Mouse (Mus musculus) stomach, embryonic 16.5 days (tissue): ENCODE data around the gene Cdc7. TPM values are rescaled to one million over a fixed set of nuclear protein-coding genes. Genes with fewer than 3 reads are reported as not detected.

ENCODE experiments used
- ATAC-seq: fragments of 200-750 bp; cut with Nextera tagmentation; 2 replicates; pipeline ENCODE4 v1.8.0; 2017; ENCODE audit warnings: moderate number of reproducible peaks, moderate TSS enrichment; ENCODE audit not compliant: insufficient read depth, low FRiP score
- H3K27ac ChIP-seq: fragments of 300-500 bp; sonication (generic); 2 replicates; pipeline ENCODE4 v1.5.1; 2014; ENCODE audit warnings: low read length
- H3K27me3 ChIP-seq: fragments of 300-500 bp; sonication (generic); 2 replicates; pipeline ENCODE4 v1.6.1; 2014; ENCODE audit warnings: low read length, control low read depth, mixed read lengths; ENCODE audit not compliant: control insufficient read depth, insufficient read depth
- H3K36me3 ChIP-seq: fragments of 300-500 bp; sonication (generic); 2 replicates; pipeline ENCODE4 v1.6.1; 2014; ENCODE audit warnings: low read length; ENCODE audit not compliant: control insufficient read depth, insufficient read depth
- H3K4me1 ChIP-seq: fragments of 300-500 bp; sonication (generic); 2 replicates; pipeline ENCODE4 v1.6.1; 2014; ENCODE audit warnings: low read length, control low read depth, mixed read lengths; ENCODE audit not compliant: control insufficient read depth, insufficient read depth
- H3K4me2 ChIP-seq: fragments of 300-500 bp; sonication (generic); 2 replicates; pipeline ENCODE4 v1.6.1; 2014; ENCODE audit warnings: low read depth, low read length, mixed read lengths
- H3K4me3 ChIP-seq: fragments of 300-500 bp; sonication (generic); replicated peaks from 2 replicates; pipeline ENCODE4 v1.5.1; 2014; ENCODE audit warnings: mild to moderate bottlenecking, low read length
- H3K9ac ChIP-seq: fragments of 300-500 bp; sonication (generic); 2 replicates; pipeline ENCODE4 v1.6.1; 2014; ENCODE audit warnings: low read length
- H3K9me3 ChIP-seq: fragments of 300-500 bp; sonication (generic); replicated peaks from 2 replicates; pipeline ENCODE4 v1.6.1; 2016; ENCODE audit warnings: low read length, control low read depth; ENCODE audit not compliant: control insufficient read depth
- WGBS: fragments of 180-500 bp; shearing (Covaris S2); extraction: QIAGEN DNeasy Blood & Tissue Kit; methylation state at CpG from one replicate; pipeline ENCODE4 v1.1.7; 2014; 5-methylcytosine and 5-hydroxymethylcytosine counted together
- polyA plus RNA-seq: library from polyadenylated mRNA; unstranded; fragments of >200 nt; fragmentation: Nextera tagmentation; extraction: Ambion mirVana; gene quantifications from 2 replicates; pipeline ENCODE4 v1.2.1, GENCODE M21; 2015

Gene Cdc7
- polyA plus RNA-seq, 1 experiment from 2014 or later: 42.6 TPM

DNA sequence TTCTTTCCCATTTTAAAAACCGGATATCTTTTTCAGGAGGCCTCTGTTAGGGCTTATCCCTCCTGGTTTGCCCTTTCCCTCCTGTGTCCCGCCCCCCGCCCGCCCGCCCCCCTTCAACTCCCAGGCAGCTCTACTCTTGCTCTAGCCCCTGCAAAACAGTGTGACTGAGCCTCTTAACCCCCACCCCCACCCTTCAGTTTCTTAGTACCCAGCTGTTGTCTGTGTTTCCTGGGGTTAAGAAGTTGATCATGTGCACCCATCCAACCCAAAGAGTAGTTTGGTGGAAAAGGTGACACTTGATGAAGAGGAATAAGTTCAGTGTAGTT is 37.9 kb downstream of the Cdc7 start:
- no peak overlapping the region for H3K4me3 ChIP-seq
- ATAC-seq: peak; percentile 7; the same call in 1 of the 2 replicates
- no peak overlapping the region for H3K9ac ChIP-seq
- WGBS: 39% methylated on average over 5 of the region's 5 CpGs
- no peak overlapping the region for H3K27ac ChIP-seq
- H3K9me3 ChIP-seq: 0 out of 2 replicates have a peak, but pooled peaks cover 5% of the 10 kb centered on the region
- no peaks in the 10 kb centered on the region for H3K36me3 ChIP-seq
- peaks cover 11% of the 10 kb centered on the region; the same call in 1 of the 2 replicates for H3K4me1 ChIP-seq
- H3K27me3 ChIP-seq: no peaks in the 10 kb centered on the region
- no peak overlapping the region for H3K4me2 ChIP-seq

DNA sequence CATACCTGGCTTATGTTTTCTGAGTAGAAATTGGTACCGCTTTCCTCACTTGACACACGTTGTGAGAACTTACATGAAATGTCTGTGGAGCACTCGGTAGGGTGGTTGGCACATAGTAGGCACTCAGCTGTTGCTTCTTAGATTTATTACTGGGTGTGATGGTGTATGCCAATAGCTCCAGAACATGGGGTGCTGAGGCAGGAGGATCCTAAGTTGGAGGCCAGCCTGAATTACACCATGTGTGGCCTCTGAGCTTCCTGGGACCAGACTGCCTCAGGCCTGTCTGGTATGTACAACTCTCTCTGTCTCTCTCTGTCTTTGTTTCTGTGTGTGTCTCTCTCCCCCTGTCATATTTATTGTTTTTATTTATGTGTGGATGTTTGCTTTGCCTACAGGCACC is 45.6 kb downstream of the Cdc7 start:
- no peak overlapping the region for H3K27ac ChIP-seq
- H3K9me3 ChIP-seq: 0 out of 2 replicates have a peak, but pooled peaks cover 5% of the 10 kb centered on the region
- peaks cover 19% of the 10 kb centered on the region for H3K4me1 ChIP-seq
- H3K27me3 ChIP-seq: no peaks in the 10 kb centered on the region
- no peak overlapping the region for H3K9ac ChIP-seq
- H3K36me3 ChIP-seq: no peaks in the 10 kb centered on the region
- H3K4me2 ChIP-seq: no peak overlapping the region
- H3K4me3 ChIP-seq: no peak overlapping the region
- WGBS: 96% methylated on average over 3 of the region's 3 CpGs
- no peak for ATAC-seq

DNA sequence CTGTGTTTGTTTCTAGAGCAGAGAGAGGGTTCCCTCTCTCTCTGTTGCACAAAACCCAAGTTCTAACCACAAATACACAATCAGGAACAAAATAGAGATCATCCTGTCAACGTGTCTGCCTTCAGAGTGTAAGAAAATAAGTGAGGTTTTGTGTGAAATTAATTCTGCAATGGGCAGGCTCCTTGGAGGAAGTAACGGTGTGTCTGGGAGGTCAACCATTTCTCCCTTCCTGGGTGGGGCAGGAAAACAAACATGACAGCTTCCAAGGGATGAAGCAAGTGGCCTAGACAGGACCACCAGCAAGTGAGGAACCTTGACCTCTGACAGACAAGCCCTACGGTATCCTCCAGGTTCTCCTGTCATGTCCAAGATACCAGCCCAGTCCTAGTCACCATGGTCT is 46.2 kb downstream of the Cdc7 start:
- WGBS: 75% methylated on average over 3 of the region's 3 CpGs
- no peak overlapping the region for H3K4me3 ChIP-seq
- 0 out of 2 replicates have a peak, but pooled peaks cover 5% of the 10 kb centered on the region for H3K9me3 ChIP-seq
- H3K9ac ChIP-seq: no peak overlapping the region
- no peaks in the 10 kb centered on the region for H3K27me3 ChIP-seq
- no peak overlapping the region for H3K27ac ChIP-seq
- H3K36me3 ChIP-seq: no peaks in the 10 kb centered on the region
- no peak for ATAC-seq
- peaks cover 25% of the 10 kb centered on the region for H3K4me1 ChIP-seq
- no peak overlapping the region for H3K4me2 ChIP-seq

DNA sequence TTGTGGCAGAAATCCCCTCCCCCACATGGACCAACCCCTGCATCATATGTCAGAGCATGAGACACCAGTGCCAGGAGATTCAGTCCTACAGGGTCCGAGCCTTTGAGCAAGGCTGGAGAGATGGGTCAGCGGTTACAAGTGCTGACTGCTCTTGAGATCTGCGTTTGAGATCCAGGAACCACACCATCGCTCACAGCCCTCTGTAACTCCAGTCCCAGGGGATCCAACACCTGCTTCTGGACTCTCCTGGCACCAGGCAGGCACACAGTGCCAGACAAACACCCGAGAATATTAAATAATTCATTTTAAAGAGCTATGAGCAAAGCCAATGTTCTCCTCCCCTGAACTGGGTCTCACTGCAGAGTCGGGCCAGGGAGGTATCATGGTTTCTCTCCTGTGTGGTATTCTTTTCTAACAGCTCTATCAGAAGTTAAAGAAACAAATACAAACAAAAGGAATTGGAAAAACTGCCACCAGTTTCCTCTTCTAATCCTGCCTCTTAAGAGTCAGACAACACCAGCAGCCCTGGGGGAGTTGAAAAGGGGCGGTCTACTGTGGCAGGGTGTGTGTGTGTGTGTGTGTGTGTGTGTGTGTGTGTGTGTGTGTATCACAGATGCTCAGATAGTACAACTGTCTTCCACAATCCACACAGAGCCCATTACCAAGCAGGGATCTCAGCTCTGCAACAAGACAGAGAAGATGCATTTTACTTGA is 47.4 kb downstream of the Cdc7 start:
- Histone ChIP-seq H3K4me1 (peaks cover 33% of the 10 kb centered on the region), H3K4me2 (no peak overlapping the region), H3K36me3 (no peaks in the 10 kb centered on the region), H3K27ac (peak overlapping the region; percentile 57), H3K4me3 (no peak overlapping the region), H3K27me3 (no peaks in the 10 kb centered on the region), H3K9me3 (no peaks in the 10 kb centered on the region), H3K9ac (no peak overlapping the region)
- WGBS: 59% methylated on average over 7 of the region's 7 CpGs
- ATAC-seq: 0 out of 2 replicates have a peak, but pooled peaks have one; percentile 11

DNA sequence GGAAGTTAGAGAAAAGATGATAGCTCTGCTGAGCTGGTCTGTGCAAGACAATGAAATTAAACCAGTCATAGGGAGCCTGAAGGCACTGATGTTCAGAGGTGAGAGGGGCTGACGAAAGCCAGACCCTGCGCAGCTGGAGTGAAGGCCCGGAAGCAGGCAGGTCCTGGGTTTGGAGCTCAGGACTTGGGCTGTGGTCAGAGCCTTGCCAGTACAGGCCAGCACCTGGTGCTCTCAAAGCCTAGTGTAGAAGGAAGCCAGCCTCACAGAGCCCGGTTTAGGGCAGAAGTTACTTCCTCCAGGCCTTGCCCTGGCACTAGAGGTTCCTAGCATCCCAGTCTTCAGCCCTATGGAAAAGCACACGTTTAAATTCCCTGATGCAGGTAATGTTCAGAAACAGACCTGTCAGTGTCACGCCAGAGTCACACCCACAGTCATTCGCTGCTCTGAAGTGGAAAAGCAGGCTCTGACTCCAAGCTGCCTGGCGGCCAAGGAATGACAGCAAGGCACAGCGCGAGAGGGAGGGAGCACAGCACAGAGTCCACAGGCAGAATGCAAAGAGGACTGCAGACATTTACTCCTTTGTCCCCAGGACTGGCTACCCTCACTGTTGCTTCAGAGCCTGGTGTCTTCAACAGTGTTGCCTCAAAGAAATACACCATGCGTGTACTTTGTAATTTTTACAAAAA is 48.1 kb downstream of the Cdc7 start:
- Histone ChIP-seq H3K36me3 (no peaks in the 10 kb centered on the region), H3K27me3 (no peaks in the 10 kb centered on the region), H3K9me3 (no peaks in the 10 kb centered on the region), H3K4me1 (peaks cover 33% of the 10 kb centered on the region), H3K4me3 (no peak overlapping the region), H3K27ac (peak overlapping the region; percentile 57), H3K4me2 (no peak overlapping the region), H3K9ac (peak overlapping the region; percentile 43; the same call in 1 of the 2 replicates)
- 38% methylated on average over 11 of the region's 11 CpGs for WGBS
- peak; percentile 42; the same call in 1 of the 2 replicates for ATAC-seq

DNA sequence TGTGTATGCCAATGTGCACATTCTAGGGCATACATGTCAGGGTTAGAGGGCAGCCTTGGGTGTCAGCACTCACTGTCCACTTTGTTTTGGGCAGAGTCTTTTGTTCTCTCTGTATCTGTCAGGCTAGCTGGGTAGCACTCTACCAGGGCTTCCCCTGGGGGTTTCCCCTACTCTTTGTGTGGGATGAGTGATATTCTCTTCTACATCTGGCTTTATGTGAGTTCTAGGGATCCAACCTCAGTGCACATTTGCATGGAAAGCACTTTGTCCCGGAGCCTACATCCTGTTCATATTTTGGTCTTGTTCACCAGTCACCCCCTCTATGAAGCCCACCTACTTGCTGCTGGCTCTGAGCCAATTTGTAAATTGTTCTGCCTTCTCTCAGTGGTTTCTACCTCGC is 49.3 kb downstream of the Cdc7 start:
- peaks cover 33% of the 10 kb centered on the region for H3K4me1 ChIP-seq
- no peak for ATAC-seq
- WGBS: 59% methylated on average over 2 of the region's 2 CpGs
- no peaks in the 10 kb centered on the region for H3K27me3 ChIP-seq
- no peak overlapping the region for H3K4me2 ChIP-seq
- H3K9ac ChIP-seq: no peak overlapping the region
- no peak overlapping the region for H3K27ac ChIP-seq
- no peaks in the 10 kb centered on the region for H3K9me3 ChIP-seq
- no peaks in the 10 kb centered on the region for H3K36me3 ChIP-seq
- H3K4me3 ChIP-seq: no peak overlapping the region

DNA sequence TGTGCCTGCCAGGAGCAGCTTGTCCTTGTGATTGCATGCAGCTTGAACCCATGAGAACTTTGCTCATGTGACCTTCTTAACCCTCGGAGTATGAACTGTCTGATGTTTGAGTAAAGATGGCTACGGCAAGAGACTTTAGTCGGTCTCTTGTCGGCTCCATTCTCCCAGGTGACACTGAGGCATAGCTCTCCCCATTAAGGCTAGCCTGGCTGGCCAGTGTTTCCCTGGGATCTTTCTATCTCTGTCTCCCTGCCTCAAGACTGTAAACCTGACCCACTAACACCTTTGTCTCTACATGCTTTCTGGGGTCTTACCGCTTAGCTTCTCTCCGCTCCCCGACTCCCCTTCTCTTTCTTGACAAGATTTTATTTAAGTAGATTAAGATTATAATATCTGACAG is 50.0 kb downstream of the Cdc7 start:
- H3K27ac ChIP-seq: no peak overlapping the region
- H3K36me3 ChIP-seq: no peaks in the 10 kb centered on the region
- no peak overlapping the region for H3K9ac ChIP-seq
- no peak for ATAC-seq
- H3K4me2 ChIP-seq: no peak overlapping the region
- no peak overlapping the region for H3K4me3 ChIP-seq
- 64% methylated on average over 7 of the region's 7 CpGs for WGBS
- no peaks in the 10 kb centered on the region for H3K27me3 ChIP-seq
- no peaks in the 10 kb centered on the region for H3K9me3 ChIP-seq
- H3K4me1 ChIP-seq: peaks cover 33% of the 10 kb centered on the region

DNA sequence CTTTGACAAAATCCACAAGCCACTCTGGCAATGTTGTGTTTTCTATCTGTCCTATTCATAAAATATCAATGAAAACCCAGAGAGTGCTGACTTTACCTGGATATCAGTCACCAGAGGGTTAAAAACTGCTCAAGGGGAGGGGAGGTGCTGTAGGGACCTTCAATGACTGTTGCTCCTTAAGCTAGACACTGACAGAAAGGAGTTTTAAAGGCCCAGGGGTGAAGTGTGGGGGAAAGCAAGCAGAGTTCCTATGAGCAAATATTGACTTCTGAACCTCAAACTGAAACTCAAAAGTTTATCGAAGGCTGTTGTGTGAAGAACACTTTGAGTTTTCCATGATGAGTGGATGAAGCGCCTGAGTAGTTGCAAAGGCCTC is 50.9 kb downstream of the Cdc7 start:
- peak overlapping the region; percentile 30; the same call in 1 of the 2 replicates for H3K4me2 ChIP-seq
- no peak overlapping the region for H3K9ac ChIP-seq
- WGBS: 38% methylated on average over 2 of the region's 2 CpGs
- no peaks in the 10 kb centered on the region for H3K27me3 ChIP-seq
- H3K27ac ChIP-seq: peak overlapping the region; percentile 78
- H3K9me3 ChIP-seq: no peaks in the 10 kb centered on the region
- no peaks in the 10 kb centered on the region for H3K36me3 ChIP-seq
- H3K4me1 ChIP-seq: peaks cover 36% of the 10 kb centered on the region
- H3K4me3 ChIP-seq: no peak overlapping the region
- ATAC-seq: 0 out of 2 replicates have a peak, but pooled peaks have one; percentile 14

DNA sequence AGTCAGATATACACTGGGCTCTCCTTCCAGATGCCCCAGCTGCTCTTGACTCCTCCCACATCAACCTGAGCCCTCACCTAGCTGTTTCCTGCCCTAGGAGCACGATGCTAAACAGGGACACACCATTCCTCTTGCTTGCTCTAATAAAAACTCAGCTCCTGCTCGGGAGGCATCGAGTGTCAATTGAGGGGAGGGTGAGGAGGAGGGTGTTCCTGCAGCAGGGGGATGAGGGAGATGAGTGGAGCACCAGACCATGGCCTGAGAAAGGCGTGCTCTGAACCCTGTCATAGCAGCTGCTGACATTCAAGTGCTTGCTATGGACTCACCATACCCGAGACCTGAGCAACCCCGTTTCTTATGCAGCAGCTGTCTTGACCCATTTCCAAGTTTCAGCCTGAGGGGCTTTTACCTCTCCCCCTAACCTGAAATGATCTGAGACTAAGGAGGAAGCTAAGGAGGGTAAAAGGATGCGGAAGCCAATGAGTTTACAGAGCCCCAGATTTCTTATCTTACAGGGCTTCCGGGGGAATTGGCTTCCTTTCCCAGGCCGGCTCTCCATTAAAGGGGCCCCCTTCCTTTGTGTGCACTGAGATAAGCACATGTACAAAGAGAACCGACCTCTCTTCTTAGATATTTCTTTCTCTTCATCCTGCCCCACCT is 51.4 kb downstream of the Cdc7 start:
- Histone ChIP-seq H3K9ac (peak overlapping the region; percentile 18; the same call in 1 of the 2 replicates), H3K27ac (peak overlapping the region; percentile 78), H3K9me3 (no peaks in the 10 kb centered on the region), H3K4me3 (no peak overlapping the region), H3K4me2 (peak overlapping the region; percentile 30), H3K4me1 (peaks cover 41% of the 10 kb centered on the region), H3K36me3 (no peaks in the 10 kb centered on the region), H3K27me3 (no peaks in the 10 kb centered on the region)
- 0 out of 2 replicates have a peak, but pooled peaks have one; percentile 19 for ATAC-seq
- 12% methylated on average over 10 of the region's 10 CpGs for WGBS
